Mouse (Mus musculus) layer of hippocampus, postnatal 25 days (tissue): ENCODE measurements around the gene Dlg4. TPM values are rescaled to one million over a fixed set of nuclear protein-coding genes. Genes with fewer than 3 reads are reported as not detected.
"Not testable (repeated sequence)": the region's sequence is repeated elsewhere in the genome, so short reads cannot be mapped to it uniquely, and the experiment has no call there.

Experiments
- DNase-seq, 2 experiments: peaks; one replicate each; pipeline ENCODE4 v3.0.0; 2022; ENCODE audit warnings: mixed read lengths in 2 of 2, low spot score in 1 of 2; ENCODE audit errors: extremely low spot score in 1 of 2
- total RNA-seq, 2 experiments: library from RNA; stranded (reverse); gene quantifications; 2 replicates each; pipeline ENCODE4 v1.2.3; 2021

Dlg4 gene
- total RNA-seq, 2 experiments from 2014 or later: 857 to 887 TPM

- no peak for DNase-seq
These were observed 25.8 kb downstream of the Dlg4 start for GRCm38 (mm10) chr11:70042309-70043085.

GRCm38 (mm10) chr11:70043665-70044064 lies 26.9 kb downstream of the Dlg4 start:
- DNase-seq: no peak

GRCm38 (mm10) chr11:70045435-70045834 lies 28.7 kb downstream of the Dlg4 start:
- DNase-seq: no peak

- no peak for DNase-seq
These were observed 32.6 kb downstream of the Dlg4 start for GRCm38 (mm10) chr11:70049366-70049765.

GRCm38 (mm10) chr11:70049816-70050215 lies 33.1 kb downstream of the Dlg4 start:
- DNase-seq: no peak

- DNase-seq: no peak
These were observed 36.4 kb downstream of the Dlg4 start for GRCm38 (mm10) chr11:70053156-70053555.

- no peak for DNase-seq
These were observed 37.3 kb downstream of the Dlg4 start, which contains the start of gene Asgr1 for GRCm38 (mm10) chr11:70053898-70054570. Gene Asgr1, plus strand, starts transcription at chr11:70054085.

- peak; percentile 74 to 86 for DNase-seq
These were observed 39.0 kb downstream of the Dlg4 start for GRCm38 (mm10) chr11:70055618-70056214.

GRCm38 (mm10) chr11:70057805-70058204 lies 41.1 kb downstream of the Dlg4 start:
- no peak for DNase-seq

GRCm38 (mm10) chr11:70059930-70060329 lies 43.2 kb downstream of the Dlg4 start:
- no peak for DNase-seq

GRCm38 (mm10) chr11:70063053-70063452 lies 46.3 kb downstream of the Dlg4 start:
- no peak for DNase-seq

- no peak for DNase-seq
These were observed 50.0 kb downstream of the Dlg4 start for GRCm38 (mm10) chr11:70066701-70067100.

GRCm38 (mm10) chr11:70068245-70068644 lies 51.5 kb downstream of the Dlg4 start:
- no peak for DNase-seq

- no peak for DNase-seq
These were observed 53.3 kb downstream of the Dlg4 start for GRCm38 (mm10) chr11:70070057-70070456.

- DNase-seq: not testable (repeated sequence)
These were observed 53.9 kb downstream of the Dlg4 start for GRCm38 (mm10) chr11:70070603-70071002.

- DNase-seq: peak; percentile 61 to 94
These were observed 57.8 kb downstream of the Dlg4 start for GRCm38 (mm10) chr11:70074379-70075071.

- DNase-seq: no peak
These were observed 58.8 kb downstream of the Dlg4 start for GRCm38 (mm10) chr11:70075581-70075980.

- DNase-seq: no peak
These were observed 60.7 kb downstream of the Dlg4 start for GRCm38 (mm10) chr11:70077441-70077840.

- no peak for DNase-seq
These were observed 62.4 kb downstream of the Dlg4 start for GRCm38 (mm10) chr11:70079175-70079574.

- no peak for DNase-seq
These were observed 63.2 kb downstream of the Dlg4 start for GRCm38 (mm10) chr11:70079928-70080327.
